In the genomic region with DNA sequence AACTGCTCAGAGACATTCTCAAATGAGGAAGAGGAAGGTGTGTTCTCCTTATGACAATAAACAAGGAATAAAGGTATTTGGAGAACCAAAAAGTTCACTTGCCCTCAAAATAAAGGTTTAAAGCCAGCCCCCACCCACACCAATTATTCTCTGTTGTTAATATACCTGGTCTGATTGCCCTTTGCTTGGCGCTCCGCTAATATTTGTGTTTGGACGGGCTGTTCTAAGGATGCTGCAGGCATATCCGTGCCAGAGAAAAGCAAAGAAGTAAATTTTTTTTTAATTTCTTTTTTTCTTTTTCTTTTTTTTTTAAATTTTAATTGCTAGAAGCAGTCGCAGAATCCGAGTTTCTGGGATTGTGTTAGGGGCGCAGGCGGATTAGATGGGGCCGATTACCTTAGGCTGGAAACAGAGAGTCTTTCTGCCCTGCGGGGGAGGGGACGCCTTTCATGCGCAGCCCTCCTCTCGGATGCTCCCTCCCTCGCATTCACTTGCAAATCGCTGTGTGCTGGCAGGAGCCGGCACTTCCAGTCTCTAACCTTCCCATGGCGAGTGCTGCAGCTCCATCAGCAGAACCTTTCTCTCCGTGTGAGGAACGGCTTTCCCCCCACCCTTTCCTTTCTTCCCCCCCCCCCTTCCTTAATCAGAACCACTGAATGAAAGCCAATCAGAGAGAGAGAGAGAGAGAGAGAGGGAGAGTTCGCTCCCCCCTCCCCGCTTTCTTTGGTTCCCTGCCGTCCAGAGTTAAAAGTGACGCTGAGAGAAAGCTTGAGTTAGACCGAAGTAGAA, we compare ENCODE assay signal across 8 mouse cellular contexts. TPM values are rescaled to one million over a fixed set of nuclear protein-coding genes. Genes with fewer than 3 reads are reported as not detected.
DNase-seq lines count a peak whose midpoint lies in the region; ATAC-seq and TF ChIP-seq lines count a peak whose summit lies in the region.

TSS of gene Cdh10 (plus strand) at position 763 of the 789 bp plus-strand sequence.

- under 1% methylated on average over 24 of the region's 24 CpGs for WGBS in embryonic facial prominence, embryonic 10.5 days
- under 1% methylated on average over 24 of the region's 24 CpGs for WGBS in hindbrain, embryonic 14.5 days
- WGBS in limb, embryonic 12.5 days = under 1% methylated on average over 24 of the region's 24 CpGs

- no peak for TF ChIP-seq CTCF in gastrocnemius, adult 2 months (IDR thresholded peaks at IDR 0.05)

- 0 out of 2 replicates have a peak, but pooled peaks cover 2% of the 10 kb centered on the region for H3K4me1 ChIP-seq in embryonic facial prominence, embryonic 10.5 days
- H3K4me1 ChIP-seq in hindbrain, embryonic 14.5 days (replicated peaks; ENCODE audit: control insufficient read depth, insufficient read depth, low read length) = 0 out of 2 replicates have a peak, but pooled peaks cover 11% of the 10 kb centered on the region
- H3K4me1 ChIP-seq in limb, embryonic 12.5 days (replicated peaks) = 0 out of 2 replicates have a peak, but pooled peaks cover 5% of the 10 kb centered on the region

- peak; percentile 16 for DNase-seq in gastrocnemius, adult 2 months
- no peak for DNase-seq in gastrocnemius, adult 18-20 months (ENCODE audit: low spot score)
- DNase-seq in Muller cell, postnatal 12 days (ENCODE audit: inconsistent ontology term) = peak; percentile 60
- DNase-seq in embryonic facial prominence, embryonic 10.5 days (ENCODE audit: low spot score) = peak; percentile 76
- DNase-seq in hindbrain, embryonic 14.5 days (ENCODE audit: low spot score) = peak; percentile 81
- DNase-seq in ovary, postnatal 36 days (ENCODE audit: low spot score) = peak; percentile 23

- no peaks in the 10 kb centered on the region for H3K27me3 ChIP-seq in embryonic facial prominence, embryonic 10.5 days (replicated peaks; ENCODE audit: low read depth, poor library complexity, severe bottlenecking)
- H3K27me3 ChIP-seq in hindbrain, embryonic 14.5 days (ENCODE audit: control insufficient read depth, insufficient read depth, low read length) = no peaks in the 10 kb centered on the region
- H3K27me3 ChIP-seq in limb, embryonic 12.5 days = no peaks in the 10 kb centered on the region

- no peaks in the 10 kb centered on the region for H3K36me3 ChIP-seq in embryonic facial prominence, embryonic 10.5 days (replicated peaks)
- H3K36me3 ChIP-seq in hindbrain, embryonic 14.5 days (replicated peaks; ENCODE audit: control insufficient read depth, insufficient read depth) = no peaks in the 10 kb centered on the region
- no peaks in the 10 kb centered on the region for H3K36me3 ChIP-seq in limb, embryonic 12.5 days

- intact Hi-C loops in gastrocnemius, adult 2 months (cut with DNase I) = no loop called here

- H3K9me3 ChIP-seq in embryonic facial prominence, embryonic 10.5 days = no peaks in the 10 kb centered on the region
- no peaks in the 10 kb centered on the region for H3K9me3 ChIP-seq in hindbrain, embryonic 14.5 days (ENCODE audit: control insufficient read depth, low read length)
- no peaks in the 10 kb centered on the region for H3K9me3 ChIP-seq in limb, embryonic 12.5 days

- no peak within 1 kb of the TSS for H3K27ac ChIP-seq in gastrocnemius, adult 2 months
- peak within 1 kb of the TSS; percentile 63 for H3K27ac ChIP-seq in embryonic facial prominence, embryonic 10.5 days (replicated peaks)
- H3K27ac ChIP-seq in hindbrain, embryonic 14.5 days = peak within 1 kb of the TSS; percentile 77
- H3K27ac ChIP-seq in limb, embryonic 12.5 days = no peak within 1 kb of the TSS

- H3K4me3 ChIP-seq in gastrocnemius, adult 2 months = peak within 1 kb of the TSS; percentile 51
- H3K4me3 ChIP-seq in embryonic facial prominence, embryonic 10.5 days = peak within 1 kb of the TSS; percentile 59
- H3K4me3 ChIP-seq in hindbrain, embryonic 14.5 days (replicated peaks; ENCODE audit: low read length) = peak within 1 kb of the TSS; percentile 45
- peak within 1 kb of the TSS; percentile 47 for H3K4me3 ChIP-seq in limb, embryonic 12.5 days (replicated peaks)

- H3K9ac ChIP-seq in hindbrain, embryonic 14.5 days = peak within 1 kb of the TSS; percentile 71
- H3K9ac ChIP-seq in limb, embryonic 12.5 days (replicated peaks) = peak within 1 kb of the TSS; percentile 58

- ATAC-seq in hindbrain, embryonic 14.5 days (ENCODE audit: low FRiP score) = peak; percentile 93
- peak; percentile 69 for ATAC-seq in limb, embryonic 12.5 days (ENCODE audit: insufficient number of reproducible peaks, insufficient read depth, low FRiP score, low TSS enrichment, low read depth)
- no peak for ATAC-seq in megakaryocyte-erythroid progenitor cell, adult 5-6 weeks (replicated peaks; ENCODE audit: low FRiP score, low TSS enrichment, poor library complexity, severe bottlenecking)

- peak within 1 kb of the TSS; percentile 62 for H3K4me2 ChIP-seq in hindbrain, embryonic 14.5 days (replicated peaks)
- H3K4me2 ChIP-seq in limb, embryonic 12.5 days = peak within 1 kb of the TSS; percentile 57

RNA-seq across cellular contexts. Expression of gene Cdh10, which starts in this region (rescaled TPM):
- not detected for total RNA-seq in gastrocnemius, adult 2 months (2021)
- total RNA-seq in gastrocnemius, adult 18-20 months (2021) = not detected
- 1.1 and 1.9 TPM in 2 replicates for polyA plus RNA-seq in embryonic facial prominence, embryonic 10.5 days (2016; fragmentation: Nextera tagmentation; extraction: Ambion mirVana)
- 31.2 and 35.2 TPM in 2 replicates for polyA plus RNA-seq in hindbrain, embryonic 14.5 days (2014; fragmentation: Nextera tagmentation; extraction: Ambion mirVana)
- 2.5 and 3.1 TPM in 2 replicates for polyA plus RNA-seq in limb, embryonic 12.5 days (2016; fragmentation: Nextera tagmentation; extraction: Ambion mirVana)
- not detected in 2 replicates for total RNA-seq in megakaryocyte-erythroid progenitor cell, adult 5-6 weeks (2014; fragmentation: Nextera tagmentation)
- 0.88 TPM in 1 of 2 replicates, not detected in the other for total RNA-seq in megakaryocyte-erythroid progenitor cell, adult 5-6 weeks (2017)

Comparison
In these comparisons a context has a peak if more than half of its experiments do, and no peak if none do; other contexts are left out.
1. Peak in DNase-seq and H3K4me3 ChIP-seq in gastrocnemius, adult 2 months; RNA of the gene not detected or under 1 TPM.
2. H3K27ac ChIP-seq: peak in embryonic facial prominence, embryonic 10.5 days (single experiment) and hindbrain, embryonic 14.5 days (single experiment); none in gastrocnemius, adult 2 months (single experiment) and limb, embryonic 12.5 days (single experiment).
3. Peak in every context shown above with its lines, with median percentiles within 50 percentile points of each other: H3K4me3 ChIP-seq.